Mouse (Mus musculus) stomach, postnatal 0 days (tissue): ENCODE results near the gene Ankrd1.

Source experiments
- CTCF ChIP-seq: IDR thresholded peaks from 2 replicates; pipeline ENCODE4 v1.5.1; 2016; ENCODE audit warnings: antibody characterized with exemption, low read depth, mild to moderate bottlenecking, moderate library complexity
- EP300 ChIP-seq: optimal IDR thresholded peaks from 2 replicates; pipeline ENCODE3; 2016; ENCODE audit warnings: antibody characterized with exemption

DNA sequence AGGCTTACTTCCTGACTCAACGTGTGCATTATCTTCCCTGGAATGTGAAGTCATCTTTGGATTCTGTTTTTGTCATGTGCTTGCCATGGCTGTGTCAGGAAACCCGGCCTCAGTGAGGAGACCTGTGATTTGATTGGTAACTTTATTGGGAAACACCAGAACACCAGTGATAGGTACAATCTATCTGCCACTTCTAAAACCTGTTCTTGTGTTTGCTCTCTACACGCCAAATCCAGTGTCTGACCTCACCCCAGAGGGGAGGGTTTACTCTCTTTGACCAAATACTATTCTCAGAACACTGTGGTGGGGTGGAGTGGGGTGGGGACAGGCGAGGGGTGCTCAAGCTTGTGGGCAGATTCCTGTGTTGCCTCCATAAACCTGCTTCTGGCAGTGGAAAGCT lies 48.2 kb upstream of the Ankrd1 start:
- TF ChIP-seq CTCF (no peak), EP300 (no peak)
